Mouse (Mus musculus) adipose tissue, adult 10 weeks (tissue): ENCODE measurements around the gene Mfap4. TPM values are rescaled to one million over a fixed set of nuclear protein-coding genes. Genes with fewer than 3 reads are reported as not detected.

ENCODE experiments used
- polyA plus RNA-seq: library from polyadenylated mRNA; stranded (reverse); fragments of 350-450 nt; fragmentation: Illumina TruSeq; extraction: RNeasy Lipid Tissue Mini Kit (QIAGEN cat#74804); gene quantifications from one replicate; pipeline ENCODE4 v1.2.3, GENCODE M21; 2014; ENCODE audit warnings: low read depth, low replicate concordance

Gene Mfap4
- 74.0 TPM for polyA plus RNA-seq

DNA sequence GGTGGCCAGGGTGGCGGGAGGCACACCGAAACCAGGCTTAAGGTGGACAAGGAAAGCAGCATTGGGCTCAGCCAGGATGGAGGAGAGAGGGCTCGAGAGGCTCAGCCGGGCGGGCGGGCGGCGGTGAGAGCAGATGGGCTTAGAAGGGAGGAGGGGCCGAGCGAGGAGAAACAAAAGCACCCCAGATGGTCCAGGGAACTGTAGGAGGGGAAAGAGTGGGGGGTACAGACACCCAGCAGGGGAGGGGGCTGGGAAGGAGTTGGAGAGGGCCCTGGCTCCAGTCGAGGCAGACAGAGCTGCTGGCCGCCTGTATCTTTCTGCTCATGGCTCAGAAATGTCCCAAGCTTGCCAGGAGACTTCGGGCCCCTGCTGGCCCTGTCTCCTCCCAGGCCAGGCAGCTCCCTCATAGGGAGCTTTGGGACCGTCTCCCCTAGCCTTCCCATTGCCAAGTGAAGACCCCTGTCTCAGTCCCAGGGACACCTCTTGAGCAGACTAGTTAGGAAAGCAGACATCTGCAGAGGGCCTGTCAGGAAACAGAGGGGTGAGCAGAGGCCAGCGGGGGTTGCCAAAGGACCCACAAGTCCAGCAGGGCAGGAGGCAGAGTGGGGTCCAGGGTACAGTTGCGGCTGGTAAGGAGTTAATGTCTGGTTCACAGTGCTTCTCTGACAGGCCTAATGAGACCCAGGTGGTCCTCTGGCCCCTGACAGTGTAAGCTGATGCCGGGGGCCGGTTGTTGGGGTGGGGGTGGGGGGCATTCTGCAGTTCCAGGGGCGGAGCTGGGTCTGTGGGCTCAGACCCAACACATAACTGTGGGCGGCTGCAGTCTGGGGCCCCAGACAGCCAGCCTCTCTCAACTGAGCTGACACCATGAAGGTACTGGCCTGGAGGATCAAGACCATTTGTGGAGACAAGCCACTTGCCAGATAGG lies at the start of gene Mfap4:
Gene Mfap4, plus strand, starts transcription at position 819 of the 928 bp plus-strand sequence.

DNA sequence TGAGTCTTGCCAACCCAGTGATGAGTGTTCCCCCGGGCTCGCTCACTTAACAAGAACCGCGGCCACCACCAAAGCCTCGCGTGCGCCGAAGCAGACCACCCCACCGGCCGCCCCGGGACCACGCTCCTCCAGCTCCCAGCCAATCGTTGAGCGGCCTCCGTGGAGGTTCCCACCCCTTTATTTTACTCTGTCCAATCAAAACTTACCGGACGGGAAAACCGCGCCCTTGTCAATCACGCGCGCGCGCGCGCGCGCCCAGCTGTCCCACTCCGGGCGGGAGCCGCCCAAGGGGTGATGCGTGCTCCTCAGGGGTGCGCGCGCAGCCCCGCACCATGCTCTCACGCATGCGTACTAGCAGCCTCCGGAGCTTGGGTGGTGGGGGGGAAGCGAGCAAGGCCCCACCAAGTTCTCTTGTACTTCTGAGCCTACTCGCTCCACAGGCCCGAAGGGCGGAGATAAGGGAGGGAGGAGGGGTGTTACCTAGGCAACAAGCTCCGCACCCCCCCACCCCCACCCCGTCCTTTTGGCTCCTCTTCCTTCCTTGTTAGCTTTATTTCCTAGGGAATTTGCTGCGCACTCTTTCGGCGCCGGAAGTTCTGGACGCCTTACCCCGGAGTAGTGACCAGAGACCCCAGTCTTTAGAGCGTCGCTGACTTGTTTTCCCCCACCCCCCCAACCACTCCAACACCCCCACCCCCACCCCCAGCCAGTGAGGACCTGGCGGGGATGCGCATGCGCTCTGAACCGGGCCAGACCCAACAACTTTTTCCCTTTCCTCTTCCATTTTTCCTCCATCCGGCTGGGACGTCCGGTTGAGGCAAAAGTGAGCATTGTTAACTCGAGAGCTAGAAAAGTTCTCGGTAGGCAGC lies 9.1 kb downstream of the Mfap4 start, which contains the start of gene Mapk7:
Gene Mapk7, minus strand, starts transcription at position 278 of the 869 bp plus-strand sequence.

DNA sequence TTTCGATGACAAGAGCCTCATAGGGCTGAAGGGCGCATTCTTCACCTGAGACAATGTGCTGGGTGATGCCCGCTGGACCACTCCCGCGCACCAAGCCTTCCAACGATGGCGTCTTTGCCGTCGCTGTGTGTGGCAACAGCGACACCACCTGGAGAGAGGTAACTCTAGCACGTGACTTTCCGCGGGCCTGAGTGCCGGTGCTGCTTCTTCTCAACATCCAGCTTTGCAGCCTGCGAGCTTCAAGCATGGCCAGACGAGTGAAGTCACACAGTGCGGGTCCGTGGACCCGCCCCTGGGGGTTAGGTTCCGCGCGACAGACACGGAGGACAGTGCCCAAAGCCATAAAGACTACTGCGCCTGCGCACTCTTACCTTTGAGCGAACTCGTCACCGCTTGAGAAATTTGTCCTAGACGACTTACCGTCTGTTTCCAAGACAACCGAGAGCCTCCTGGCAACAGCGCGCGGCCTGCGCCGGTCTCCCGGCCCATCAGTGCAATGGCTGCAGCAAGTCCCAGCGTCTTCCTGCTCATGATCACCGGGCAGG lies 19.6 kb downstream of the Mfap4 start, which contains the start of gene B9d1:
Gene B9d1, plus strand, starts transcription at position 432 of the 545 bp plus-strand sequence.

Other genes with a start within 250 kb of the Mfap4 start
- gene Aldh3a2, start 218.0 kb upstream of the Mfap4 start, polyA plus RNA-seq, result 94.2 TPM
- 3.8 TPM for gene Slc47a2, start 142.6 kb upstream of the Mfap4 start, polyA plus RNA-seq
- gene Slc47a1, start 107.1 kb upstream of the Mfap4 start, polyA plus RNA-seq, result 1.8 TPM
- 0.94 TPM for gene Rnf112, start 31.3 kb upstream of the Mfap4 start, polyA plus RNA-seq
- 12.1 TPM for gene Mapk7, start 9.0 kb downstream of the Mfap4 start, polyA plus RNA-seq
- gene B9d1, start 19.7 kb downstream of the Mfap4 start, polyA plus RNA-seq, result 22.2 TPM
- gene Epn2, start 94.3 kb downstream of the Mfap4 start, polyA plus RNA-seq, result 35.0 TPM
- gene Grap, start 167.8 kb downstream of the Mfap4 start, polyA plus RNA-seq, result 11.8 TPM
- 2.2 TPM for gene Fam83g, start 198.7 kb downstream of the Mfap4 start, polyA plus RNA-seq
- gene Slc5a10, start 235.4 kb downstream of the Mfap4 start, polyA plus RNA-seq, result not detected